Mouse (Mus musculus) frontal cortex, postnatal 36 days (tissue): ENCODE measurements around the gene Plekha1.
A peak's percentile ranks its signal among the peaks of the same experiment; 100 is the strongest.

Experiments used
- DNase-seq, 2 experiments: peaks; one replicate each; pipeline ENCODE4 v3.0.0; 2022; ENCODE audit warnings: low spot score in 2 of 2

Gene Plekha1

GRCm38 (mm10) chr7:130865613-130866591 lies at the start of gene Plekha1:
Gene Plekha1 (plus strand): TSS chr7:130865756.
- peak; percentile 99 for DNase-seq

GRCm38 (mm10) chr7:130816243-130816642 lies 49.3 kb upstream of the Plekha1 start:
- no peak for DNase-seq

GRCm38 (mm10) chr7:130818813-130819212 lies 46.7 kb upstream of the Plekha1 start:
- DNase-seq: no peak

- DNase-seq: peak in 1 of 2 experiments; percentile 36
These were observed 45.9 kb upstream of the Plekha1 start for GRCm38 (mm10) chr7:130819624-130820023.

GRCm38 (mm10) chr7:130823992-130824391 lies 41.6 kb upstream of the Plekha1 start:
- DNase-seq: no peak

GRCm38 (mm10) chr7:130826343-130826742 lies 39.2 kb upstream of the Plekha1 start:
- no peak for DNase-seq

GRCm38 (mm10) chr7:130827431-130827830 lies 38.1 kb upstream of the Plekha1 start:
- peak in 1 of 2 experiments; percentile 70 for DNase-seq

GRCm38 (mm10) chr7:130827844-130828403 lies 37.6 kb upstream of the Plekha1 start:
- DNase-seq: no peak

- DNase-seq: no peak
These were observed 37.1 kb upstream of the Plekha1 start for GRCm38 (mm10) chr7:130828475-130828874.

GRCm38 (mm10) chr7:130831586-130831985 lies 34.0 kb upstream of the Plekha1 start:
- no peak for DNase-seq

GRCm38 (mm10) chr7:130834299-130834698 lies 31.3 kb upstream of the Plekha1 start:
- DNase-seq: no peak

- DNase-seq: no peak
These were observed 30.3 kb upstream of the Plekha1 start for GRCm38 (mm10) chr7:130834958-130835861.

GRCm38 (mm10) chr7:130836066-130836465 lies 29.5 kb upstream of the Plekha1 start:
- DNase-seq: no peak

GRCm38 (mm10) chr7:130837941-130838657 lies 27.5 kb upstream of the Plekha1 start:
- DNase-seq: no peak

GRCm38 (mm10) chr7:130838658-130839025 lies 26.9 kb upstream of the Plekha1 start:
- DNase-seq: no peak

GRCm38 (mm10) chr7:130839380-130840100 lies 26.0 kb upstream of the Plekha1 start:
- DNase-seq: no peak

- no peak for DNase-seq
These were observed 18.3 kb upstream of the Plekha1 start for GRCm38 (mm10) chr7:130847164-130847718.

GRCm38 (mm10) chr7:130854684-130855292 lies 10.8 kb upstream of the Plekha1 start:
- DNase-seq: no peak

- no peak for DNase-seq
These were observed 9.9 kb upstream of the Plekha1 start for GRCm38 (mm10) chr7:130855681-130856080.

- no peak for DNase-seq
These were observed 7.6 kb upstream of the Plekha1 start for GRCm38 (mm10) chr7:130857973-130858372.
